Mouse (Mus musculus): ENCODE measurements around the gene Acrbp. TPM values are rescaled to one million over a fixed set of nuclear protein-coding genes. Genes with fewer than 3 reads are reported as not detected.

The Acrbp gene
- polyA plus RNA-seq, 1 experiment: 5.4 TPM

DNA sequence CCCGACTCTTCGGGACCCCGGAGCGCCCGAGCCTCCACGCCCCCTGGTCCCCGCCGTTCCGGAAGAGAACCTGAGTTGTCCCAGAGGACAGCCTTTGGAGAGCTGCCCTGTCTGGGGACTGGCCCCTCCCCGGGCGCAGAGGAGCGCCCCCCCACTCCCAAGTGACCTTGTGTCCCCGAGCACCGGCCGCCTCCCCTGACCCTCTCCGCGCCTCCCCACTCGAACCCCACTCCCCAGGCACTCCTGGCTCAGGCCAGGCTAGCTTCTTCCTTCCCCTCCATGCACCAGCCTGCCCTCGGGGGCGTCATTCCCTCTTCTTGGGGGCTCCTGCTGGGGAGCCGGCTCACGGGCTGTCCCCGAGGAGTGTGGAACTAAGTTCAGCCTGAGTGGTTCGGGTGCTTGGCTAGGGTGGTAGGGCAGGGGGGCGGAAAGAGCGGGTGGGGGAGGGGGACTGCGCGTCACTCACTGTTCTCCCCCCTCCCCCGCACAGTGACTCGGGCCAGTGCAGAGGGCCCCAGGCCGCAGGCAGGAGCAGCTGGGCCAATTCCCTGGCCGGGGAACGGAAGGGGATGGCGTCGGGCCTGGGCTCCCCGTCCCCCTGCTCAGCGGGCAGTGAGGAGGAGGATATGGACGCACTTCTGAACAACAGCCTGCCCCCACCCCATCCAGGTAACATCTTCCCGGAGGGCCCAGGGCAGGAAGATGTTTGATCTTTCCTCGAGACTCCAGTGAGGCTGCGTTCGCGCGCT is 47.3 kb downstream of the Acrbp start:
- Histone ChIP-seq H3K4me3 (ENCODE audit: insufficient read depth, low read length) (peak overlapping the region; percentile 99), H3K4me1 (ENCODE audit: control insufficient read depth, insufficient read depth, low read length) (peaks cover 12% of the 10 kb centered on the region), H3K27ac (ENCODE audit: insufficient read depth, low read length) (no peak overlapping the region)
- TF ChIP-seq POLR2A (IDR thresholded peaks at IDR 0.05; ENCODE audit: low read depth, low read length) (peak; percentile 46; the same call in 1 of the 2 replicates), CTCF (IDR thresholded peaks at IDR 0.05; ENCODE audit: borderline replicate concordance, insufficient read depth, low read length) (no peak)

GRCm38 (mm10) chr6:125097346-125097689 is 47.8 kb downstream of the Acrbp start:
- H3K4me3 ChIP-seq (ENCODE audit: insufficient read depth, low read length): peak overlapping the region; percentile 99
- peaks cover 12% of the 10 kb centered on the region for H3K4me1 ChIP-seq (ENCODE audit: control insufficient read depth, insufficient read depth, low read length)
- TF ChIP-seq CTCF (IDR thresholded peaks at IDR 0.05; ENCODE audit: borderline replicate concordance, insufficient read depth, low read length) (no peak), POLR2A (IDR thresholded peaks at IDR 0.05; ENCODE audit: low read depth, low read length) (no peak)
- no peak overlapping the region for H3K27ac ChIP-seq (ENCODE audit: insufficient read depth, low read length)

DNA sequence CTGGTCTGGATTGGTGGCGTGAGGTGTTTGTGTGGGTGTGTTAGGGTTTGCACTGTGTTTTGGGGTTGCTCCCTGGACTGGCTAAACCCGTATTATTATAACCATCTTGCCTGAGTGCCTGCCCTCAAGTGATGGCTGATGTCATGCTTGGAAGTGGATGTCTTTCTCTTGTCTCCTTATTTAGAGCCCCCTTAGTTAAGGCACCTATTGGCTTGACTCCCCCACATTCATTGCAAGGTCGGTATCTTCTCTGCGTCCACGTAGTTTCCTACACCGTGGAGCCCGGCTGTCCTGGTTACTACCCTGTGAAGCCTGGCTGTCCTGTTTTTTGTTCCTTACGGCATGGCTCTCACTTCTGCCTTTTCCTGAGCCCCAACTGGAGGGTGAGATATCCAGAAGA is 48.5 kb downstream of the Acrbp start:
- TF ChIP-seq CTCF (IDR thresholded peaks at IDR 0.05; ENCODE audit: borderline replicate concordance, insufficient read depth, low read length) (no peak), POLR2A (IDR thresholded peaks at IDR 0.05; ENCODE audit: low read depth, low read length) (no peak)
- Histone ChIP-seq H3K27ac (ENCODE audit: insufficient read depth, low read length) (no peak overlapping the region), H3K4me1 (ENCODE audit: control insufficient read depth, insufficient read depth, low read length) (peaks cover 12% of the 10 kb centered on the region), H3K4me3 (ENCODE audit: insufficient read depth, low read length) (peak overlapping the region; percentile 99)

DNA sequence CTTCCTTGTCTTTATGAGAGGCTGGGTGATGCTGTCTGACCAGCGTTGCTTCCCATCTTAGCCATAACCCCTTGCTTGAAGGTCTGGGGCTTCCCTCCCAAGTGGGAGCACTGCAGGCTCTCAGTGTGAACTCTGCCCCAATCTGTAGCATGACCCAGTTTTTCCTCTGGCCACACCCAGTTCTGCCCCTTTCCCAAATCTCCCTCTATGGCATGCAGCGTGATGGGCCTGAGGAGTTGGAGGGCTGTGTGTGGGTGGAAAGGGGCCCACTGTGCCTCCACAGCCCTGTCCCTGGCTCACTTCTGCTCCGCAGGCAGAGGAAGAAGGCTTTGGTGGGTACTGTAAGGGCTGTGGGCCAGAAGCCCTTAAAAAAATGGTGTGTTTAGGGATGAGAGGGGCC is 49.0 kb downstream of the Acrbp start:
- Histone ChIP-seq H3K4me1 (ENCODE audit: control insufficient read depth, insufficient read depth, low read length) (peaks cover 12% of the 10 kb centered on the region), H3K27ac (ENCODE audit: insufficient read depth, low read length) (no peak overlapping the region), H3K4me3 (ENCODE audit: insufficient read depth, low read length) (peak overlapping the region; percentile 99)
- TF ChIP-seq CTCF (IDR thresholded peaks at IDR 0.05; ENCODE audit: borderline replicate concordance, insufficient read depth, low read length) (no peak), POLR2A (IDR thresholded peaks at IDR 0.05; ENCODE audit: low read depth, low read length) (no peak)

DNA sequence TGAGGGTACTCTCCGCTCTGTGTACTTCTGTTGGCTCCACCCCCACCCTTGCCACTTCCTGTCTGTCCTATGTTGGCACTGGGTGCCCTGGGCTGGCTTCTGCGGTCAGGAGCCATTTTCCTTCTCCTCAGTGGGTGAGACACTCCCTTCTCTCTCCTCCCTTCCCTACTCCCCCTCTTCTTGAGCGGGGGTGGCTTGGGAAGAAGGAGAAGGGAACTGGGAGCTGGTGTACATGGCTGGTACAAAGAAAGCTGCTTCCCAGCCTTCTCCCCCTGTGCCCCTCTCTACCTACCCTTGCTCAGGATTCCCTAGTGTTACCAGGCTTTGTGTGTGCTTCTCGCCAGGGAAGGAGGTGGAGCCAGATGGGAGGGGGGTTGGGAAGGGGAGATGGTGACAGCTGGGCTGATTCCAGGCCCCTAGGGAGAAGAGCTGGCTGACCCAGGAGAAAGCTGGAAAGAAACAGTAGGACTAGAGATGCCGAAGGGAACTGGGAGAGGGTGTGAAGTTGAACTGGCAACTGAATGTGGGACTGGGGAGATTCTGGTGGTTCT is 50.0 kb downstream of the Acrbp start:
- TF ChIP-seq CTCF (IDR thresholded peaks at IDR 0.05; ENCODE audit: borderline replicate concordance, insufficient read depth, low read length) (no peak), POLR2A (IDR thresholded peaks at IDR 0.05; ENCODE audit: low read depth, low read length) (no peak)
- no peak overlapping the region for H3K4me3 ChIP-seq (ENCODE audit: insufficient read depth, low read length)
- H3K27ac ChIP-seq (ENCODE audit: insufficient read depth, low read length): no peak overlapping the region
- peaks cover 12% of the 10 kb centered on the region for H3K4me1 ChIP-seq (ENCODE audit: control insufficient read depth, insufficient read depth, low read length)

- Histone ChIP-seq H3K4me3 (ENCODE audit: insufficient read depth, low read length) (no peak overlapping the region), H3K27ac (ENCODE audit: insufficient read depth, low read length) (no peak overlapping the region), H3K4me1 (ENCODE audit: control insufficient read depth, insufficient read depth, low read length) (peaks cover 12% of the 10 kb centered on the region)
- TF ChIP-seq POLR2A (IDR thresholded peaks at IDR 0.05; ENCODE audit: low read depth, low read length) (no peak), CTCF (IDR thresholded peaks at IDR 0.05; ENCODE audit: borderline replicate concordance, insufficient read depth, low read length) (no peak)
These were observed 52.0 kb downstream of the Acrbp start for GRCm38 (mm10) chr6:125101444-125101843.

- H3K4me3 ChIP-seq (ENCODE audit: insufficient read depth, low read length): no peak overlapping the region
- H3K27ac ChIP-seq (ENCODE audit: insufficient read depth, low read length): no peak overlapping the region
- TF ChIP-seq CTCF (IDR thresholded peaks at IDR 0.05; ENCODE audit: borderline replicate concordance, insufficient read depth, low read length) (no peak), POLR2A (IDR thresholded peaks at IDR 0.05; ENCODE audit: low read depth, low read length) (no peak)
- peaks cover 4% of the 10 kb centered on the region; the same call in 1 of the 2 replicates for H3K4me1 ChIP-seq (ENCODE audit: control insufficient read depth, insufficient read depth, low read length)
These were observed 54.7 kb downstream of the Acrbp start for GRCm38 (mm10) chr6:125104223-125104622.

DNA sequence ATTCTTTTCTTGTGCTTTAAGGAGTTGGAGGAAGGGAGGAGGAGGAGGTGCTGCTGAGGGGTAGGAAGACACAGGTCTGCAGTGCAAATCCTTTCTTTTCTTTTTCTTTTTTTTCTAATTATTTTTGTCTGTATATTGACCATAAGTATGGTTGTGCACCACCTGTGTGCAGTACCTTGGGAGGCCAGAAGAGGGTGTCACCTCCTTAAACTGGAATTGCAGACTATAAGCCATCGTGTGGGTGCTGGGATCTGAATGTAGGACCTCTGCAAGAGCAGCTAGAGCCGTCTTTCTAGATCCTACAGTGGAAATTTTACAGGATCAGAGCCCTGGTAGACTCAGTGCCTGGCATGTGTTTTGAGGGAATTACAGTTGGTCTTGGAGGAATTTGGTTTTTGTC is 58.2 kb downstream of the Acrbp start:
- Histone ChIP-seq H3K4me1 (ENCODE audit: control insufficient read depth, insufficient read depth, low read length) (no peaks in the 10 kb centered on the region), H3K4me3 (ENCODE audit: insufficient read depth, low read length) (no peak overlapping the region), H3K27ac (ENCODE audit: insufficient read depth, low read length) (no peak overlapping the region)
- no peak for TF ChIP-seq CTCF (IDR thresholded peaks at IDR 0.05; ENCODE audit: borderline replicate concordance, insufficient read depth, low read length)
- TF ChIP-seq POLR2A (IDR thresholded peaks at IDR 0.05; ENCODE audit: low read depth, low read length): no peak

DNA sequence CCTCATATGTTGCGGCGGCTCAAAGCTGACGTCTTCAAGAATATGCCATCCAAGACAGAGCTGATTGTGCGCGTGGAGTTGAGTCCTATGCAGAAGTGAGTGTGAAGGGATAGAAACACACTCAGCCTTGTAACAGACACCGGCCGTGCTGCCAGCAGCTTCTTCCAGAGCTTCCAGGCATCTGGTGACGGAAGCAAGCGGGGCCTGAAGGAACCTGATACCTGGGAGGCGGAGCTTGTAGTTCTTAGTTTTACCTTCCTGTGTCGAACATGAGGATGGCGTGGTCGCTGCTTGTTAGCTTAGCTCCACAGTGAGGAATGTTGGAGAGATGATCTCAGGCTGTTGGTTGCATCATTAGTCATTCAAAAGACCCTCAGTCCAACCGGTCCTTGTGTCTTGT is 59.9 kb downstream of the Acrbp start:
- Histone ChIP-seq H3K27ac (ENCODE audit: insufficient read depth, low read length) (no peak overlapping the region), H3K4me3 (ENCODE audit: insufficient read depth, low read length) (no peak overlapping the region), H3K4me1 (ENCODE audit: control insufficient read depth, insufficient read depth, low read length) (no peaks in the 10 kb centered on the region)
- TF ChIP-seq POLR2A (IDR thresholded peaks at IDR 0.05; ENCODE audit: low read depth, low read length) (no peak), CTCF (IDR thresholded peaks at IDR 0.05; ENCODE audit: borderline replicate concordance, insufficient read depth, low read length) (no peak)

DNA sequence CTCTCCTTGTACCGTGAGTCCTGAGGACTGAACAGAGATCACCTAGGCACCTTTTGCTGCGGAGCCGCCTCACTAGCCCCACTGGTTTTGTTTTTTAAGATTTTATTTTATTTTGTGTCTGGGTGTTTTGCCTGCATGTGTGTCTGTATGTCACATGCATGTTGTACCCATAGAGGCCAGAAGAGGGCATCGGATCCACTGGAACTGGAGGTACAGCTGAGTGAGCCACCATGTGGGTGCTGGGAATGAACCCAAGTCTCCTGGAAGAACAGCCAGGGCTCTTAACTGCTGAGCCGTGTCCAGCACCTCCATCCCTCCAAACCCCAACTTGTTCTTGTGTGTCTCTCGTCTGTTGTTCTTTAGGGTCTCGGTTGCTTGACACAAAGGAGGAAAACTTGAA is 61.4 kb downstream of the Acrbp start:
- no peak for TF ChIP-seq POLR2A (IDR thresholded peaks at IDR 0.05; ENCODE audit: low read depth, low read length)
- 0 out of 2 replicates have a peak, but pooled peaks have one; percentile 38 for TF ChIP-seq CTCF (IDR thresholded peaks at IDR 0.05; ENCODE audit: borderline replicate concordance, insufficient read depth, low read length)
- H3K4me1 ChIP-seq (ENCODE audit: control insufficient read depth, insufficient read depth, low read length): no peaks in the 10 kb centered on the region
- no peak overlapping the region for H3K27ac ChIP-seq (ENCODE audit: insufficient read depth, low read length)
- no peak overlapping the region for H3K4me3 ChIP-seq (ENCODE audit: insufficient read depth, low read length)

Measured in embryonic fibroblast, embryonic 13.5 days (primary cell).